Mouse (Mus musculus): ENCODE measurements around the gene 5031410I06Rik.
"Not testable (repeated sequence)": the region's sequence is repeated elsewhere in the genome, so short reads cannot be mapped to it uniquely, and the experiment has no call there.

The 5031410I06Rik gene

GRCm38 (mm10) chr5:26105262-26105661 is at the start of gene 5031410I06Rik:
5031410I06Rik (minus strand) TSS chr5:26105362.
- not testable (repeated sequence) for DNase-seq

- DNase-seq: no peak
Measured at GRCm38 (mm10) chr5:26142891-26143290, 37.7 kb upstream of the 5031410I06Rik start.

- DNase-seq: not testable (repeated sequence)
Measured at GRCm38 (mm10) chr5:26121321-26121720, 16.2 kb upstream of the 5031410I06Rik start, which contains the start of gene Gm10220. Gm10220 (minus strand) TSS chr5:26121421.

DNA sequence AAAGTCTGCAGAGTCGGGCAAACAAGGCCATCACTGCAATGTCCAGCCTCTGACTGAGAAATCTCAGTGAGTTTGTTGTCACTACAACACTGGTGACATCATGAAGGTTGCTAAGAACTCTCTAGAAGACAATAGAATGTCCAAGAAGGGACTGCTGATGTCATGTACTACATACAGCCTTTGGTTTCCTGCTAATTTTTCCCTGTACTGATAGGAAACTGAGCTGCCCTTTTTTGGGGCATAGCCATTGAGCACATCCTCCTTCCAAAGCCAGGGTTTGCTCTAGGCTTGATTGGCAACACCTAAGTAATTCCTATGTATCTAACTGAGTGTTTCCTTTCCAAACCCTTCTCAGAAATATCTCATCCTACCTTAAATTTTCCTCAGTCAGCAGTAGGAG is 16.0 kb downstream of the 5031410I06Rik start, which contains the start of gene Gm10471:
Gm10471 (minus strand) TSS at position 101 of the 400 bp plus-strand sequence.
- not testable (repeated sequence) for DNase-seq

- DNase-seq: not testable (repeated sequence)
Measured at GRCm38 (mm10) chr5:26079023-26079422, 26.1 kb downstream of the 5031410I06Rik start.

DNA sequence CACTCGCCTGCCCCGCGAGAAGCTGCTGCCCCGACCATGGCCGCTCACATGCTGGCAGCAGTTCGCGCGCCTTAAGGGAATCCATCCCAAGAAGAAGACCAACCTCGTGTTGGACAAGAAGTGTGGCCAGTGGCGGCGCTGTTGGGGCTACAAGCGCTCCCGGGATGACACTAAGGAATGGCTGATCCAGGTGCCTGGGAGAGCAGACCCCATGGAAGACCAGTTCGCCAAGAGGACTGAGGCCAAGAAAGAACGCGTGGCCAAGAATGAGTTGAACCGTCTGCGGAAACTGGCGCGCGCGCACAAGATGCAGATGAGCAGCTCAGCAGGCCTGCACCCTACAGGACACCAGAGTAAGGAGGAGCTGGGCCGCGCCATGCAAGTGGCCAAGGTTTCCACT is 34.4 kb downstream of the 5031410I06Rik start:
- no peak for DNase-seq

- not testable (repeated sequence) for DNase-seq
Measured at GRCm38 (mm10) chr5:26058481-26058880, 46.7 kb downstream of the 5031410I06Rik start, which contains the start of gene Gm7347. Gm7347 (minus strand) TSS chr5:26058581.

Data from right cerebral cortex, postnatal 4 days (tissue).